Mouse (Mus musculus) spleen, adult 18-20 months (tissue): ENCODE data around the gene Fam222a.

Experiments
- DNase-seq, 2 experiments: peaks; one replicate each; pipeline ENCODE4 v3.0.0; 2022; ENCODE audit warnings: mixed read lengths in 2 of 2

The Fam222a gene

GRCm38 (mm10) chr5:114585682-114586081 is 17.9 kb downstream of the Fam222a start:
- no peak for DNase-seq

GRCm38 (mm10) chr5:114587908-114588307 is 20.1 kb downstream of the Fam222a start:
- peak; percentile 68 to 78 for DNase-seq

- no peak for DNase-seq
Observed at GRCm38 (mm10) chr5:114588416-114588815, 20.6 kb downstream of the Fam222a start.

- no peak for DNase-seq
Observed at GRCm38 (mm10) chr5:114589026-114589425, 21.2 kb downstream of the Fam222a start.

- DNase-seq = no peak
Observed at GRCm38 (mm10) chr5:114589454-114589853, 21.6 kb downstream of the Fam222a start.

GRCm38 (mm10) chr5:114590043-114590913 is 22.5 kb downstream of the Fam222a start:
- no peak for DNase-seq

GRCm38 (mm10) chr5:114591151-114591561 is 23.3 kb downstream of the Fam222a start:
- no peak for DNase-seq

- no peak for DNase-seq
Observed at GRCm38 (mm10) chr5:114592463-114593160, 24.8 kb downstream of the Fam222a start.

- peak in 1 of 2 experiments; percentile 27 for DNase-seq
Observed at GRCm38 (mm10) chr5:114593161-114593821, 25.5 kb downstream of the Fam222a start.

GRCm38 (mm10) chr5:114593949-114594348 is 26.1 kb downstream of the Fam222a start:
- no peak for DNase-seq

- peak; percentile 60 to 62 for DNase-seq
Observed at GRCm38 (mm10) chr5:114594741-114595241, 27.0 kb downstream of the Fam222a start.

GRCm38 (mm10) chr5:114596604-114597003 is 28.8 kb downstream of the Fam222a start:
- peak; percentile 60 to 66 for DNase-seq

- DNase-seq = peak; percentile 38 to 41
Observed at GRCm38 (mm10) chr5:114597222-114597621, 29.4 kb downstream of the Fam222a start.

GRCm38 (mm10) chr5:114597652-114598051 is 29.8 kb downstream of the Fam222a start:
- no peak for DNase-seq

- DNase-seq = no peak
Observed at GRCm38 (mm10) chr5:114602012-114602411, 34.2 kb downstream of the Fam222a start.

GRCm38 (mm10) chr5:114603975-114604374 is 36.2 kb downstream of the Fam222a start:
- no peak for DNase-seq

GRCm38 (mm10) chr5:114604781-114605290 is 37.0 kb downstream of the Fam222a start:
- DNase-seq = no peak

- DNase-seq = peak; percentile 41 to 49
Observed at GRCm38 (mm10) chr5:114605981-114606380, 38.2 kb downstream of the Fam222a start.

- DNase-seq = no peak
Observed at GRCm38 (mm10) chr5:114607651-114608050, 39.8 kb downstream of the Fam222a start.

GRCm38 (mm10) chr5:114608516-114608915 is 40.7 kb downstream of the Fam222a start:
- DNase-seq = peak; percentile 58 to 88

GRCm38 (mm10) chr5:114611256-114611655 is 43.4 kb downstream of the Fam222a start:
- DNase-seq = no peak

GRCm38 (mm10) chr5:114611968-114612608 is 44.3 kb downstream of the Fam222a start:
- no peak for DNase-seq
